Mouse (Mus musculus) midbrain, embryonic 14.5 days (tissue): ENCODE results near the gene Nkx2-5. TPM values are rescaled to one million over a fixed set of nuclear protein-coding genes. Genes with fewer than 3 reads are reported as not detected.

Experiments used
- ATAC-seq: fragments of 200-750 bp; cut with Nextera tagmentation; 2 replicates; pipeline ENCODE4 v1.8.0; 2017; ENCODE audit warnings: moderate number of reproducible peaks, moderate library complexity; ENCODE audit not compliant: low FRiP score, low TSS enrichment
- DNase-seq: peaks from one replicate; pipeline ENCODE4 v3.0.0-alpha.2; 2015
- H3K27ac ChIP-seq: fragments of 300-500 bp; sonication (generic); replicated peaks from 2 replicates; pipeline ENCODE4 v1.5.1; 2014; ENCODE audit warnings: mild to moderate bottlenecking, low read depth, low read length, moderate library complexity
- H3K27me3 ChIP-seq: fragments of 300-500 bp; sonication (generic); 2 replicates; pipeline ENCODE4 v1.6.1; 2014; ENCODE audit warnings: low read length, control low read depth, mixed read lengths; ENCODE audit not compliant: control insufficient read depth, insufficient read depth
- H3K36me3 ChIP-seq: fragments of 300-500 bp; sonication (generic); 2 replicates; pipeline ENCODE4 v1.6.1; 2014; ENCODE audit warnings: low read length, control low read depth; ENCODE audit not compliant: control insufficient read depth, insufficient read depth
- H3K4me1 ChIP-seq: fragments of 300-500 bp; sonication (generic); 2 replicates; pipeline ENCODE4 v1.6.1; 2014; ENCODE audit warnings: mild to moderate bottlenecking, antibody characterized with exemption, low read length, control low read depth; ENCODE audit not compliant: control insufficient read depth, insufficient read depth
- H3K4me2 ChIP-seq: fragments of 300-500 bp; sonication (generic); 2 replicates; pipeline ENCODE4 v1.6.1; 2014; ENCODE audit warnings: mild to moderate bottlenecking, low read length, moderate library complexity
- H3K4me3 ChIP-seq: fragments of 300-500 bp; sonication (generic); replicated peaks from 2 replicates; pipeline ENCODE4 v1.5.1; 2014; ENCODE audit warnings: low read depth, low read length
- H3K9ac ChIP-seq: fragments of 300-500 bp; sonication (generic); replicated peaks from 2 replicates; pipeline ENCODE4 v1.6.1; 2014; ENCODE audit warnings: mild to moderate bottlenecking, low read length, moderate library complexity
- H3K9me3 ChIP-seq: fragments of 300-500 bp; sonication (generic); 2 replicates; pipeline ENCODE4 v1.6.1; 2016; ENCODE audit warnings: low read length, control low read depth, mixed read lengths; ENCODE audit not compliant: control insufficient read depth
- WGBS: fragments of 180-500 bp; shearing (Covaris S2); extraction: QIAGEN DNeasy Blood & Tissue Kit; methylation state at CpG from one replicate; pipeline ENCODE4 v1.1.7; 2014; 5-methylcytosine and 5-hydroxymethylcytosine counted together
- polyA plus RNA-seq: library from polyadenylated mRNA; unstranded; fragments of >200 nt; fragmentation: Nextera tagmentation; extraction: Ambion mirVana; gene quantifications from 2 replicates; pipeline ENCODE4 v1.2.1, GENCODE M21; 2014

The Nkx2-5 gene
- not detected in 2 replicates for polyA plus RNA-seq

GRCm38 (mm10) chr17:26844909-26845148, at the start of gene Nkx2-5:
Gene Nkx2-5, minus strand, starts transcription at chr17:26845009.
- Histone ChIP-seq H3K4me3 (no peak within 1 kb of the TSS), H3K4me1 (no peaks in the 10 kb centered on the region), H3K27ac (no peak within 1 kb of the TSS), H3K9ac (no peak within 1 kb of the TSS), H3K4me2 (no peak within 1 kb of the TSS), H3K9me3 (no peaks in the 10 kb centered on the region), H3K36me3 (no peaks in the 10 kb centered on the region), H3K27me3 (peaks cover 88% of the 10 kb centered on the region)
- ATAC-seq (no peak), DNase-seq (no peak)
- WGBS = 0% methylated on average over 5 of the region's 5 CpGs

GRCm38 (mm10) chr17:26894342-26894741, 49.5 kb upstream of the Nkx2-5 start:
- Histone ChIP-seq H3K4me3 (no peak overlapping the region), H3K4me1 (peaks cover 11% of the 10 kb centered on the region), H3K4me2 (no peak overlapping the region), H3K27ac (no peak overlapping the region), H3K9me3 (no peaks in the 10 kb centered on the region), H3K27me3 (no peaks in the 10 kb centered on the region), H3K9ac (no peak overlapping the region), H3K36me3 (no peaks in the 10 kb centered on the region)
- WGBS = 69% methylated on average over 6 of the region's 6 CpGs
- DNase-seq (no peak), ATAC-seq (no peak)

GRCm38 (mm10) chr17:26893492-26893891, 48.7 kb upstream of the Nkx2-5 start:
- no peak for DNase-seq
- Histone ChIP-seq H3K4me1 (peaks cover 11% of the 10 kb centered on the region), H3K36me3 (no peaks in the 10 kb centered on the region), H3K4me2 (no peak overlapping the region), H3K9me3 (no peaks in the 10 kb centered on the region), H3K9ac (no peak overlapping the region), H3K27me3 (no peaks in the 10 kb centered on the region), H3K27ac (no peak overlapping the region), H3K4me3 (no peak overlapping the region)
- no peak for ATAC-seq
- 49% methylated on average over 6 of the region's 6 CpGs for WGBS

- ATAC-seq (no peak; the same call in 1 of the 2 replicates), DNase-seq (peak; percentile 4)
- Histone ChIP-seq H3K27ac (no peak overlapping the region), H3K27me3 (no peaks in the 10 kb centered on the region), H3K36me3 (no peaks in the 10 kb centered on the region), H3K9ac (no peak overlapping the region; the same call in 1 of the 2 replicates), H3K4me1 (peaks cover 11% of the 10 kb centered on the region), H3K4me3 (no peak overlapping the region), H3K9me3 (no peaks in the 10 kb centered on the region), H3K4me2 (no peak overlapping the region)
- WGBS = 41% methylated on average over 16 of the region's 16 CpGs
Observed at GRCm38 (mm10) chr17:26892635-26893375, 48.0 kb upstream of the Nkx2-5 start.

GRCm38 (mm10) chr17:26887926-26888325, 43.1 kb upstream of the Nkx2-5 start:
- Histone ChIP-seq H3K4me3 (no peak overlapping the region), H3K9ac (no peak overlapping the region), H3K27ac (no peak overlapping the region), H3K9me3 (no peaks in the 10 kb centered on the region), H3K27me3 (peaks cover 12% of the 10 kb centered on the region; the same call in 1 of the 2 replicates), H3K4me1 (peaks cover 18% of the 10 kb centered on the region), H3K4me2 (no peak overlapping the region), H3K36me3 (no peaks in the 10 kb centered on the region)
- DNase-seq (no peak), ATAC-seq (no peak)
- 41% methylated on average over 3 of the region's 3 CpGs for WGBS

GRCm38 (mm10) chr17:26886047-26886749, 41.4 kb upstream of the Nkx2-5 start:
- Histone ChIP-seq H3K4me2 (peak overlapping the region; percentile 61), H3K4me3 (peak overlapping the region; percentile 34), H3K4me1 (peaks cover 12% of the 10 kb centered on the region), H3K9me3 (no peaks in the 10 kb centered on the region), H3K27me3 (peaks cover 12% of the 10 kb centered on the region; the same call in 1 of the 2 replicates), H3K27ac (no peak overlapping the region), H3K36me3 (no peaks in the 10 kb centered on the region), H3K9ac (peak overlapping the region; percentile 0; the same call in 1 of the 2 replicates)
- WGBS = 11% methylated on average over 30 of the region's 30 CpGs
- ATAC-seq = peak; percentile 87
- peak; percentile 92 for DNase-seq

- H3K36me3 ChIP-seq = no peaks in the 10 kb centered on the region
- H3K4me3 ChIP-seq = peak overlapping the region; percentile 34
- no peaks in the 10 kb centered on the region for H3K9me3 ChIP-seq
- peaks cover 12% of the 10 kb centered on the region for H3K4me1 ChIP-seq
- H3K9ac ChIP-seq = peak overlapping the region; percentile 18; the same call in 1 of the 2 replicates
- peak; percentile 75 for DNase-seq
- peaks cover 12% of the 10 kb centered on the region; the same call in 1 of the 2 replicates for H3K27me3 ChIP-seq
- no peak for ATAC-seq
- H3K4me2 ChIP-seq = peak overlapping the region; percentile 61
- 24% methylated on average over 25 of the region's 25 CpGs for WGBS
- no peak overlapping the region for H3K27ac ChIP-seq
Observed at GRCm38 (mm10) chr17:26884995-26885926, 40.5 kb upstream of the Nkx2-5 start.

- no peak overlapping the region for H3K4me3 ChIP-seq
- H3K27me3 ChIP-seq = peaks cover 12% of the 10 kb centered on the region; the same call in 1 of the 2 replicates
- DNase-seq (no peak), ATAC-seq (no peak)
- H3K4me2 ChIP-seq = no peak overlapping the region
- no peak overlapping the region for H3K9ac ChIP-seq
- no peaks in the 10 kb centered on the region for H3K9me3 ChIP-seq
- 76% methylated on average over 6 of the region's 6 CpGs for WGBS
- no peak overlapping the region for H3K27ac ChIP-seq
- H3K4me1 ChIP-seq = peaks cover 12% of the 10 kb centered on the region
- H3K36me3 ChIP-seq = no peaks in the 10 kb centered on the region
Observed at GRCm38 (mm10) chr17:26883585-26883984, 38.8 kb upstream of the Nkx2-5 start.
